Mouse (Mus musculus): ENCODE measurements around the gene Chst8. TPM values are rescaled to one million over a fixed set of nuclear protein-coding genes. Genes with fewer than 3 reads are reported as not detected.

Chst8 gene
- polyA plus RNA-seq, 1 experiment from 2014 or later = 5.7 TPM

DNA sequence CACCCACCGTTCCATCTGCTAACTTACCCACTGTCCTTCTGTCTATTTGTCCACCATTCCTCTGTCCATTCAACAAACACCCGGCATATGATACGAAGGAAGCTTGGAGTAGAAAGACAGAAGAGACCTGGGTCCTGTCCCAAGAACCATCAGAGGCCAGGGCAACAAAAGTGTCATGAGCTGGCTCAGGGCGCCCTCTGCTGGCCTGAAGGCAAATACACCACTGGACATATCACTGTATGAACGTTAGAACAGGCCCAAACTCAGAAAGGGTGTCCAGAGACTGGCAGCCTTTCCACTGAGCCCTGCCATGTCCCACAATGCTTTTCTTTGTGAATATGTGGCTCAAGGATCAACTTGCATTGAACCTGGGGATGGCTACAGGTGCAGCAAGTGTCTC is 92.9 kb downstream of the Chst8 start:
- WGBS = 42% methylated on average over 5 of the region's 5 CpGs
- Histone ChIP-seq H3K27me3 (ENCODE audit: poor library complexity, severe bottlenecking) (peaks cover 16% of the 10 kb centered on the region), H3K36me3 (replicated peaks) (no peaks in the 10 kb centered on the region), H3K4me3 (no peak overlapping the region), H3K9me3 (no peaks in the 10 kb centered on the region), H3K4me1 (peaks cover 68% of the 10 kb centered on the region), H3K27ac (no peak overlapping the region)
- peak; percentile 74 for DNase-seq (ENCODE audit: extremely low spot score, low spot score)

DNA sequence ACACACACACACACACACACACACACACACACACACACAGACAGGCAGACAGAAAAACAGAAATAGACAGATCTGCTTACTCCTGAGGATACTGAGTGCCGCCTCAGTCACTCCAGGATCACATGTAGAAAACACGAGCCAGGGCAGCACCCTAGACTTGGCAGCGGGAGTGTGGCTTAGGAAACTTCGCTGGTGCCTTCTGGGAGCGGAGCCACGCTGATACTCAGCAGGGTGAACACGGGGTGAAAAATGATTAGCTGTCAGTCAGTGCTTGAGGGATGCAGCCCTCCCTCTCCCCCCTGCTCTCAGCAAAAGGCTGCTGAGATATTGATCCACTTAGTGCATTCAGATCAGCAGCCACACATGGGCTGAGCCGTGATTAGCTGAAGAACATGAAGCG is 93.9 kb downstream of the Chst8 start:
- 76% methylated on average over 9 of the region's 9 CpGs for WGBS
- DNase-seq (ENCODE audit: extremely low spot score, low spot score) = no peak
- H3K4me3 ChIP-seq = no peak overlapping the region
- peak overlapping the region; percentile 20; the same call in 1 of the 2 replicates for H3K27ac ChIP-seq
- H3K27me3 ChIP-seq (ENCODE audit: poor library complexity, severe bottlenecking) = peaks cover 16% of the 10 kb centered on the region
- peaks cover 70% of the 10 kb centered on the region for H3K4me1 ChIP-seq
- H3K36me3 ChIP-seq (replicated peaks) = no peaks in the 10 kb centered on the region
- no peaks in the 10 kb centered on the region for H3K9me3 ChIP-seq

DNA sequence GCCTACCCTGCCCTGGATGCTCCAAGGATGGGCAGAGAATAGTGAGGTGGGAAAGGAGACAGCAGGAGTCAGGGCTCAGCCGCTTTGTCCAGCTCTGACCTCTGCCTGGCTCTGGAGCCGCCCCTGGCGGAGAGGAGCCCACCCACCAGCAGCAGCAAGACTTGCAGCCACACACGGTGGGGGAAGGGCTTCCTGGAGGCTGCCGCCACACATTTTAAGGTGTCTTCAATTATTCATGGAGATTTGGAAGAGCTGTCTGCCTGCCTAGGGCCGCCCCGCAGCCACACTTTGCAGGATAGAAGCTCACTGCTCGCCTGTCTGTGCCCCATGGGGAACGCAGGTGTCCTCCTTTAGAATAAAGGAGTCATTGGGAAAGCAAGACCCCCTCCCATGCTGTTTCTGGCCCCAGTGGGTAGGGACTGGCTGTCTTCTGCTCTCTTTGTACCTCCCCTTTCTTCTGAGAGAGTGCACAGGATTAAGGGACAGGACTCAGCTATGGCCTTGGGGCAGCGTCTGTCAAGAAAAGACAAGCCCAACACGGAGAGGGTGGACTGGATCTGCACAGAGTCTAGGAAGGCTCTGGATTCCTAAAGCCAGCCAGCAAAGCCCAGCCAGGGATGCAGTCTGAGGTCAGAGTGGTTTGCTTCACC is 95.2 kb downstream of the Chst8 start:
- Histone ChIP-seq H3K27me3 (ENCODE audit: poor library complexity, severe bottlenecking) (peaks cover 16% of the 10 kb centered on the region), H3K36me3 (replicated peaks) (no peaks in the 10 kb centered on the region), H3K9me3 (no peaks in the 10 kb centered on the region), H3K4me3 (peak overlapping the region; percentile 26), H3K27ac (peak overlapping the region; percentile 76), H3K4me1 (peaks cover 61% of the 10 kb centered on the region)
- WGBS = under 1% methylated on average over 11 of the region's 11 CpGs
- DNase-seq (ENCODE audit: extremely low spot score, low spot score) = peak; percentile 49

DNA sequence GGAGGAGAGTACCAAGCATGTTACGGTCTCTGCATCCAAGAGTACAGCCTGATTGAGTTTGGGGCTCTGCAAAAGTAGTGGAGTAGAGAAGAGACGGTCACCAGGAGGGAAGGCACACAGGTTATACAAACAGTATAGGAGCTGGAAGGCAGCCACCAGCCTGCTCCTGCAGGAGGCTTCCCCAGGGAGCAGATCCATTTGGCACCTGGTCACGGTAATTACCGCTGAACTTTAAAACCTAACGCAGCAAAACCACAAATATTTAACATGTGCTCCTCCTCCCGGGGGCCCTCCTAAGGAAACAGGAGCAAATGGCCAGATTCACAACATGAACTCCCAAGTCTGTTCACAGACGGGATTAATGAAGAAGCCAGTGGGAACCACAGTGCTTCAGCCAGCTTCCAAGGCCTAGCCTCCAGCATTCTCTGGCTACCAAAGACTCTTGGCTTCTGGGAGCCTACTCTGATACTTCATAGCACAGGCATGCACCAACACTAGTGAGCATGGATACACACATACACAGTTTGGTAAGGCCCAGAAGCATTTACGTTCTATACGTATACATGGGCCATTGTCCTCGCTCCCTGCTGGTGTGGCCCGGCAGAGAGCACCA is 97.6 kb downstream of the Chst8 start:
- peak overlapping the region; percentile 25 for H3K27ac ChIP-seq
- no peak for DNase-seq (ENCODE audit: extremely low spot score, low spot score)

DNA sequence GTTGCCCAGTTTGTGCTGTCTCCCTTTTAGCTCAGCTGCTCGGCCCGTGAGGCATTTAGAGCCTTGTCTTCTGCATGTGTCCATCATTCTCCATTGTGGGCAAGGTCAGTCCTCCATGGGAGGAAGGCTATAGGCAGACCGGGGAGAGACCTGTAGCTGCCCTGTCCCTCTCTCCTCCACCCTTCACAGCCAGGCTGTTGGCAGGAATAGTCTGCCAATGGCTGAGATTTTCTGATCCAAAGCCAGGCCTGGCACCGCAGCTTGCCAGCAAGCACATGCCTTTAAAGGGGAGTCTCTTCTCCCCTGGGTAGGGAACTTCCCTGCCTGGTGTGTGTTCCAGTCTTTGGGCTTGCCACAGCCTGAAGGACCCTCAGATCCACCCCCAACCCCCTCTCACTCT is 103.4 kb downstream of the Chst8 start:
- Histone ChIP-seq H3K4me1 (peaks cover 20% of the 10 kb centered on the region), H3K27ac (no peak overlapping the region), H3K27me3 (ENCODE audit: poor library complexity, severe bottlenecking) (no peaks in the 10 kb centered on the region), H3K36me3 (replicated peaks) (no peaks in the 10 kb centered on the region), H3K9me3 (peaks cover 8% of the 10 kb centered on the region; the same call in 1 of the 2 replicates), H3K4me3 (no peak overlapping the region)
- WGBS = 88% methylated on average over 4 of the region's 4 CpGs
- no peak for DNase-seq (ENCODE audit: extremely low spot score, low spot score)

More for the DNA sequence above, 97.6 kb downstream of the Chst8 start:
- H3K36me3 ChIP-seq (replicated peaks) = no peaks in the 10 kb centered on the region
- H3K9me3 ChIP-seq = no peaks in the 10 kb centered on the region
- WGBS = 64% methylated on average over 11 of the region's 11 CpGs
- H3K27me3 ChIP-seq (ENCODE audit: poor library complexity, severe bottlenecking) = peaks cover 16% of the 10 kb centered on the region
- H3K4me1 ChIP-seq = peaks cover 47% of the 10 kb centered on the region
- H3K4me3 ChIP-seq = no peak overlapping the region

DNA sequence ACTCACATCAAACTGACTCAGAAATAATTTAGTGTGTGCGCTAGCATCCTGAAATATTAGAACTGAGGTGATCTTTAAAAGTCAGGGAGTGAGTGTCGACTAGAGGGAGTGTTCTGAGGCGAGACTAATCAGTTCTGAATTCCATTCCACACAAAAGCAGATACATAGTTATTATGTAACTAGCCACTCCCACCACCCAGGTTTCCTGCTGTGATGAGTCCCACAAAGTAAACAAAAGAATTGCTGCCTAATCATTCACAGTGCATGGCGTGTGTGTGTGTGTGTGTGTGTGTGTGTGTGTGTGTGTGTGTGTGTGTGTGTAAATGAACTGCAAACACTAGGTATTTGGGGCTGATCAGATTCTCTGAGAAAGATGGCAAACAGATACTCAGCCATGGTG is 108.1 kb downstream of the Chst8 start:
- Histone ChIP-seq H3K9me3 (peaks cover 8% of the 10 kb centered on the region; the same call in 1 of the 2 replicates), H3K4me3 (no peak overlapping the region)

DNA sequence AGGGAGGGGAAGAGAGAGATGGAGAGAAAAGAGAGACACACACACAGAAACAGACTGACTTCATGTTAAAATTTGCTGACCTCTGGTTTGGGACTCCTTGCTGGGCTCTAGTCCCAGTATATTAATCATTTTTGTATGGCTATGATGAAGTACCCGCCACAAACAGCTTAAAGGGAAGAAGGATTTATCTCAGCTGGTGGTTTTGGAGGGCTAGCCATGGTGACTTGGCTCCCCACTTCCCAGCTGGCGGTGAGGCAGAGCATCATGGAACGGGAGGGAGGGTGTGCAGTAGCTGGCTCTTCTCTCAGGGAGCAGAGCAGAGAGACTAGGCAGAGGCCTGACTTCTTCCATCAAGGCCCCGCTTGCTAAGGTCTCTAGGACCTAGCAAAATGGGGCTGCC is 109.1 kb downstream of the Chst8 start:
- no peak overlapping the region for H3K27ac ChIP-seq
- peaks cover 8% of the 10 kb centered on the region; the same call in 1 of the 2 replicates for H3K9me3 ChIP-seq
- H3K4me3 ChIP-seq = no peak overlapping the region
- H3K27me3 ChIP-seq (ENCODE audit: poor library complexity, severe bottlenecking) = no peaks in the 10 kb centered on the region
- WGBS = 60% methylated on average over 4 of the region's 4 CpGs
- no peaks in the 10 kb centered on the region for H3K36me3 ChIP-seq (replicated peaks)
- DNase-seq (ENCODE audit: extremely low spot score, low spot score) = no peak
- H3K4me1 ChIP-seq = peaks cover 15% of the 10 kb centered on the region

More for the DNA sequence above, 108.1 kb downstream of the Chst8 start:
- H3K27me3 ChIP-seq (ENCODE audit: poor library complexity, severe bottlenecking) = no peaks in the 10 kb centered on the region
- 0 out of 2 replicates have a peak overlapping the region, but pooled peaks have one; percentile 2 for H3K27ac ChIP-seq
- DNase-seq (ENCODE audit: extremely low spot score, low spot score) = no peak
- H3K4me1 ChIP-seq = peaks cover 15% of the 10 kb centered on the region
- 49% methylated on average over 4 of the region's 4 CpGs for WGBS
- no peaks in the 10 kb centered on the region for H3K36me3 ChIP-seq (replicated peaks)

DNA sequence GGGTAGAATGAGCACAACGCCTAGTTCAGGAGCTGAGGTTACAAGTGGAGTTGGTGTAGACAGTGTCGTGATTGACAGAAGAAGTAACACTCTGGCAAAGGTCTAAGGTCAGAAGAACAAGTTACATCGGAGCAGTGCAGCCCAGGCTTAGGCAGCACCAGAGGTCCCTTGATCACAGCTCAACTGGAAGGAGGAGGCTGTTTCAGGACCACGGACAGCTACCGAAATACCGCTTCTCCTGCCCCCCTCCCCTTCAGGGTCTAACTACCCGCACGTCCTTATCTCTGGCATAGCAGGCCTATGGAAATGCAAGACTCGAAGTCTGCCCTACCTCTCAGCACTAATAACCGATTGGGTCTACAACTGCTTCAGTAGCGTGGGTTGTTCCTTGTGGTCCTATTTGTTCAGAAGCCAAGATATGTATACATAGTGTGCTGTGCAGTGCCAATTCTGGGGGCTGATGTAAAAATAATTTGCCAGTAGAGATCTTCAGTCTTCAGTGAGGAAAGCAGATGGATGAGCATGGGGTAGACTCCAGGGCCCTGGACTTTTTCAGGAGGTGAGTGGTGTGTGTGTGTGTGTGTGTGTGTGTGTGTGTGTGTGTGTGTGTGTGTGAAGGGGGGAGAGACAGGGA is 109.7 kb downstream of the Chst8 start:
- 25% methylated on average over 11 of the region's 11 CpGs for WGBS
- no peak overlapping the region for H3K27ac ChIP-seq
- peak; percentile 53 for DNase-seq (ENCODE audit: extremely low spot score, low spot score)

DNA sequence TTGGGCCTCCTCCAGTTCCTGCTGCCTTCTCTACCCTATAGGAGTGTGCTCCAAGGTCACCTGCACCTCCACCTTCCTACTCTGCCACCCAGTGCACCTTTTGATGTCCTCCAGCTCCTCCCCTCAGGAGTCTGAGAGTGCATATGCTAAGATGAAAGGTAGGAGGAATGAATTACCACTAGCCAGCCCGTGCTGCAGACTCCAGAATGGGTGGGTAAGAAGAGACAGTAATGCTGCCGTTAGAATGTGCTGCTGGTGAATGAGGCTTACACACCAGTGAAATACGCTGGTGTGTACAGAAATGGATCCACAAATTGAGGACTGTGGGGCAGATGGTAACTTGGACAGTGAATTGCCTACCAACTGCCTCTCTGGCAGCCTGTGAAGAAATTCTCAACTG is 112.6 kb downstream of the Chst8 start:
- Histone ChIP-seq H3K4me1 (peaks cover 9% of the 10 kb centered on the region), H3K27me3 (ENCODE audit: poor library complexity, severe bottlenecking) (no peaks in the 10 kb centered on the region), H3K9me3 (no peaks in the 10 kb centered on the region), H3K36me3 (replicated peaks) (no peaks in the 10 kb centered on the region), H3K27ac (no peak overlapping the region), H3K4me3 (no peak overlapping the region)
- no peak for DNase-seq (ENCODE audit: extremely low spot score, low spot score)
- WGBS = 82% methylated on average over 3 of the region's 3 CpGs

More for the DNA sequence above, 109.7 kb downstream of the Chst8 start:
- Histone ChIP-seq H3K27me3 (ENCODE audit: poor library complexity, severe bottlenecking) (no peaks in the 10 kb centered on the region), H3K4me3 (no peak overlapping the region), H3K9me3 (peaks cover 8% of the 10 kb centered on the region; the same call in 1 of the 2 replicates), H3K4me1 (peaks cover 15% of the 10 kb centered on the region), H3K36me3 (replicated peaks) (no peaks in the 10 kb centered on the region)

DNA sequence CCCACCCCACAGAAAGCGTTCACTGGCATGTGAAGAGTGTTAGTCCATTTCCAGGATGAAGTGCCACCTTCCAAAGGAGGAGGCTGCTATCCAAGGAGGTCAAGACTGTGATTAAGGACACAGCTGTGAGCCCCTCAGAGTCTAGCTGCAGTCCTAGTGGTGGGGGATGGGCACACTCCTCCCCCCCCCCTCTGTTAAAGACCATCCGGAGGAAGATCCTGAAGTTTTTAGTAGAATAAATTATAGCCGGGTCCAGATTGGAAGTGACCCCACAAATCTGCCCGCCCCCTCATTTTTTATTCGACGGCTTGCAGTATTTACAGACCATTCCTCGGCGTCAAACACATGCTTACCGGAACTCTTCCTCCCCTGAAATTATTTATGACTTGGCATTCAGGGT is 114.3 kb downstream of the Chst8 start:
- H3K27ac ChIP-seq = no peak overlapping the region
- no peaks in the 10 kb centered on the region; the same call in 1 of the 2 replicates for H3K4me1 ChIP-seq
- DNase-seq (ENCODE audit: extremely low spot score, low spot score) = no peak
- H3K4me3 ChIP-seq = no peak overlapping the region
- no peaks in the 10 kb centered on the region for H3K27me3 ChIP-seq (ENCODE audit: poor library complexity, severe bottlenecking)
- 95% methylated on average over 9 of the region's 9 CpGs for WGBS
- H3K9me3 ChIP-seq = no peaks in the 10 kb centered on the region
- no peaks in the 10 kb centered on the region for H3K36me3 ChIP-seq (replicated peaks)

DNA sequence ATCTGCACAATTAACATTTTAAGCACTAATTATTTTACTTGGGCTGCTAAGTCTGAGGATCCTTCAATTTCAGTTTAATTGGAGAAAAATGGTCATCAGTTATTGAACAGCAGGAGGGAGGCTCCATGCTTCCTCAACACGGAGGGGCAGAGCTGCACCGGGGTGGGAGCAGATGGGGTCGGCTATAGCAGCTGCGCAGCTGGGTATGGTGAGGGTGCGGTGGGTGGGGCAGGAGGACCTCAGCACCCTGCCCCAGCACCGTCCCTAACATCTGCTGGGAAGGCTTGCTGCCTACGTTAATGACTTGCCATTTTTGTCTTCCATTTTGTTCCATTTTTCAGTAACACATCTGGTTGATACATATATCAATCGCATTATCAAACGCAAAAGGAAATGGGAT is 116.4 kb downstream of the Chst8 start:
- Histone ChIP-seq H3K4me1 (peaks cover 11% of the 10 kb centered on the region), H3K27ac (no peak overlapping the region), H3K9me3 (no peaks in the 10 kb centered on the region), H3K27me3 (ENCODE audit: poor library complexity, severe bottlenecking) (no peaks in the 10 kb centered on the region), H3K36me3 (replicated peaks) (no peaks in the 10 kb centered on the region), H3K4me3 (no peak overlapping the region)
- no peak for DNase-seq (ENCODE audit: extremely low spot score, low spot score)
- WGBS = 76% methylated on average over 9 of the region's 9 CpGs

DNA sequence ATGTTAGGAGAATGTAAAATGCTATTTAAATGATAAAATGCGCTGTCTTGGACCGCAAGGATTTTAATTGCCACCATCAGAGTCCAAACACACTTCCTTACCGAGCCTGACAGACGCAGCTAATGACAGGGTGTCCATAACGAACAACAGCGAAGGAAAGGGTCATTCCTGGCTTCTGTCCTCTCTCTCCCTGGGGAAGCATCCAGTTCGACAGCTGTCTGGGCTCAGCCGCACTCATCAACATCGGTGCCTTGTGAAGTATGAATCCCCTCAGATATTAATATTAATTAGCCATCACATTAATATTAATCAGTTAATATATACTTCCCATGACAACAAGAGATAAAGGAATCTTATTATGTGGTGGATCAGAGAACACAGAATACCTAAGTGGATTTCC is 117.6 kb downstream of the Chst8 start:
- DNase-seq (ENCODE audit: extremely low spot score, low spot score) = no peak
- no peaks in the 10 kb centered on the region for H3K27me3 ChIP-seq (ENCODE audit: poor library complexity, severe bottlenecking)
- H3K27ac ChIP-seq = no peak overlapping the region
- H3K9me3 ChIP-seq = no peaks in the 10 kb centered on the region
- 82% methylated on average over 9 of the region's 9 CpGs for WGBS
- H3K36me3 ChIP-seq (replicated peaks) = no peaks in the 10 kb centered on the region
- peaks cover 23% of the 10 kb centered on the region for H3K4me1 ChIP-seq
- H3K4me3 ChIP-seq = no peak overlapping the region

DNA sequence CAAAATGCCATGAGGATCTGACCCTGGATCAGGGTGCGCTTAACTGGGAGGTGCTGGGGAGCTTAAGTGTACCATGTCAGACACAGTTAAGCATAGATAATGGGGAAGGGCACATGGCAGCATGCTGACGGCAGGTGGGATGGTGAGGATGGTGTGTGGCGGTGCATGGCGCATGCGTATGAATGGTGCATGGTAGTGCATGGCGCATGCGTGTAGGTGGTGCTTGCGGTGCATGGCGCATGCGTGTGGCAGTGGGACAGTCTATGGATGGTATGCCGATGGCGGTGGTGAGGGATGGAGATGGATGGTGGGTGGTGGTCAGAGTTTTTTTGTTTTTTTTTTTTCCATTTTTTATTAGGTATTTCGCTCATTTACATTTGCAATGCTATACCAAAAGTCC is 118.6 kb downstream of the Chst8 start:
- H3K27me3 ChIP-seq (ENCODE audit: poor library complexity, severe bottlenecking) = no peaks in the 10 kb centered on the region
- H3K9me3 ChIP-seq = no peaks in the 10 kb centered on the region
- H3K4me1 ChIP-seq = peaks cover 28% of the 10 kb centered on the region
- no peak for DNase-seq (ENCODE audit: extremely low spot score, low spot score)
- no peak overlapping the region for H3K4me3 ChIP-seq
- WGBS = 98% methylated on average over 13 of the region's 13 CpGs
- no peak overlapping the region for H3K27ac ChIP-seq
- no peaks in the 10 kb centered on the region for H3K36me3 ChIP-seq (replicated peaks)
